Mouse (Mus musculus): ENCODE data around the gene Lrrc8c. TPM values are rescaled to one million over a fixed set of nuclear protein-coding genes. Genes with fewer than 3 reads are reported as not detected.
A peak's percentile ranks its signal among the peaks of the same experiment; 100 is the strongest.

The Lrrc8c gene
- polyA plus RNA-seq, 1 experiment from 2014 or later, result 14.3 TPM

- H3K4me3 ChIP-seq (ENCODE audit: low read length), result no peak overlapping the region
- no peak for ATAC-seq (ENCODE audit: low FRiP score, low TSS enrichment)
- peaks cover 3% of the 10 kb centered on the region; the same call in 1 of the 2 replicates for H3K9me3 ChIP-seq (ENCODE audit: low read length)
- no peaks in the 10 kb centered on the region for H3K36me3 ChIP-seq (ENCODE audit: insufficient read depth, low read length)
- WGBS, result 73% methylated on average over 1 of the region's 1 CpGs
- peaks cover 14% of the 10 kb centered on the region; the same call in 1 of the 2 replicates for H3K4me1 ChIP-seq (ENCODE audit: insufficient read depth, low read length)
- H3K27ac ChIP-seq (ENCODE audit: low read length), result no peak overlapping the region
- no peak overlapping the region for H3K9ac ChIP-seq (replicated peaks; ENCODE audit: low read length)
- no peaks in the 10 kb centered on the region; the same call in 1 of the 2 replicates for H3K27me3 ChIP-seq (ENCODE audit: insufficient read depth, low read length)
- no peak overlapping the region for H3K4me2 ChIP-seq (replicated peaks; ENCODE audit: low read depth, low read length)
These were observed 19.8 kb upstream of the Lrrc8c start for GRCm38 (mm10) chr5:105499396-105499795.

DNA sequence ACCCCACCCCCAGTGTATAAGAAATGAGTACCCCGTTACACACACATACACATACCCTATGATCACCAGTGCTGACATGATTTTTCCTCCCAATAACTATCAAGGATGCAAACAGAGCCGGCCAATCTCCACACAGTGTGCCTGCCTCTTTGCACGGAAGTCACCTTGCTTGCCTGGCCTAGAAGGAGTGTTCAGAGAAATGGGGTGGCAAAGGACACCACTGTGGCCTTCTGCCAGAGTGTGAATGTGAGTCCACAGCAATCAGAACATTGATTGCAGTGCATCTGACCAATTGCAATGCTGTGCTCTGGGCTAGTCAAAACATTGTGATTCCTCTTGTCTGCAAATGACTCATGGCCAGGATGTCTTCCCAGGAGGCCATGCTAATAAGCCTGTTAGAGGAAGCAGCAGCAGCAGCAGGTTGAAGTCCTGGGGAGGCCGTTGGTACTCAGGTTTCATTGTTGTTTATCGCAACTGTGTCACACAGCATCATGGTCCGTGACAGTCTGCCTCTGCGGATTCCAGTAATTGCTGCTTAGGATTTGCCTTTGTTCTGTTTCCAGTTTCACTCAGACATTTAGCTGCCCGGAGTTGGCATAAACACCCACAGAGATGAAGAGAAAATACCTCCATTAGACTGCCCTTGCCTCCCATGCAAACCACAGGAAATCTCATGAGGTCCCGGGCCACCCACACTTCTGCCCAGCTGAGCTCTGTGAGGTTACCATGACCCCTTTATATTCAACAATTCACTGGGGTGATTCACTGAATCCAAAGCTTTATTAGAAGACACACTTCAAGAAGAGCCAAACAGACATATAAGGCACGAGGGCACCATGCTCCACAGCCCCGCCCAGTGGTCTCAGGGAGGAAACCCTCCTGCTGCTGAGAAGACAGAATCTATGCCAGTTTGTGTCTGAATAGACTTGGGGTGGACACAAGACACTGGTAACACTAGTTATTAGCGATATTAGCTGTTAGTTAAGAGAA, 18.8 kb upstream of the Lrrc8c start:
- H3K4me3 ChIP-seq (ENCODE audit: low read length), result no peak overlapping the region
- no peak overlapping the region for H3K4me2 ChIP-seq (replicated peaks; ENCODE audit: low read depth, low read length)
- no peak overlapping the region for H3K27ac ChIP-seq (ENCODE audit: low read length)
- H3K9ac ChIP-seq (replicated peaks; ENCODE audit: low read length), result no peak overlapping the region
- H3K4me1 ChIP-seq (ENCODE audit: insufficient read depth, low read length), result peaks cover 5% of the 10 kb centered on the region; the same call in 1 of the 2 replicates
- ATAC-seq (ENCODE audit: low FRiP score, low TSS enrichment), result no peak
- H3K27me3 ChIP-seq (ENCODE audit: insufficient read depth, low read length), result no peaks in the 10 kb centered on the region; the same call in 1 of the 2 replicates
- no peaks in the 10 kb centered on the region for H3K36me3 ChIP-seq (ENCODE audit: insufficient read depth, low read length)
- peaks cover 3% of the 10 kb centered on the region; the same call in 1 of the 2 replicates for H3K9me3 ChIP-seq (ENCODE audit: low read length)
- WGBS, result 52% methylated on average over 12 of the region's 12 CpGs

DNA sequence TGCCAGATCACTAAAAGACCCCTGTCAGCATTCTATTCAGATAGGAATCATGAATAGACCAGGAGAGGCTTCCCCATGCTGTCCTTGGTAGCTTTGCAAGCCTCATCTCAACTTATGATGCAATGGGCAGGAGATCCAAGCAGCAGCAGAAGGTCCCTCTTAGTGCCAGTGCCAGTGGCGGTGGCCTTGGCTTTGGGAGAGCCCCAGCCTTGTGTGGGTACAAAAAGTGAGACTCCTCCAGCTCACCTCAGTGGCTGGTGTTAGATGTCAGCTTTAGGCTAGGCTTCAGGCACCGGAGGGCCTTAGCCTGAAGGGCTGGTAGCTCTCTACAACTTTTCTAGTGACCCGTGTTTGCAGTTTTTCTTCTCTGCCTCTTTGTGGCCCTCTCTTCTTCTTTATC, 18.1 kb upstream of the Lrrc8c start:
- Histone ChIP-seq H3K4me3 (ENCODE audit: low read length) (no peak overlapping the region), H3K9ac (replicated peaks; ENCODE audit: low read length) (no peak overlapping the region), H3K4me2 (replicated peaks; ENCODE audit: low read depth, low read length) (no peak overlapping the region), H3K36me3 (ENCODE audit: insufficient read depth, low read length) (no peaks in the 10 kb centered on the region), H3K27me3 (ENCODE audit: insufficient read depth, low read length) (no peaks in the 10 kb centered on the region; the same call in 1 of the 2 replicates), H3K27ac (ENCODE audit: low read length) (no peak overlapping the region), H3K9me3 (ENCODE audit: low read length) (peaks cover 3% of the 10 kb centered on the region; the same call in 1 of the 2 replicates), H3K4me1 (ENCODE audit: insufficient read depth, low read length) (no peaks in the 10 kb centered on the region)
- no peak for ATAC-seq (ENCODE audit: low FRiP score, low TSS enrichment)
- WGBS, result 79% methylated on average over 3 of the region's 3 CpGs

- no peaks in the 10 kb centered on the region for H3K36me3 ChIP-seq (ENCODE audit: insufficient read depth, low read length)
- 94% methylated on average over 6 of the region's 6 CpGs for WGBS
- no peaks in the 10 kb centered on the region for H3K4me1 ChIP-seq (ENCODE audit: insufficient read depth, low read length)
- H3K4me2 ChIP-seq (replicated peaks; ENCODE audit: low read depth, low read length), result no peak overlapping the region
- no peak overlapping the region for H3K9ac ChIP-seq (replicated peaks; ENCODE audit: low read length)
- no peaks in the 10 kb centered on the region for H3K27me3 ChIP-seq (ENCODE audit: insufficient read depth, low read length)
- no peak overlapping the region for H3K4me3 ChIP-seq (ENCODE audit: low read length)
- no peak overlapping the region for H3K27ac ChIP-seq (ENCODE audit: low read length)
- no peaks in the 10 kb centered on the region for H3K9me3 ChIP-seq (ENCODE audit: low read length)
- ATAC-seq (ENCODE audit: low FRiP score, low TSS enrichment), result no peak
These were observed 10.4 kb upstream of the Lrrc8c start for GRCm38 (mm10) chr5:105508813-105509212.

DNA sequence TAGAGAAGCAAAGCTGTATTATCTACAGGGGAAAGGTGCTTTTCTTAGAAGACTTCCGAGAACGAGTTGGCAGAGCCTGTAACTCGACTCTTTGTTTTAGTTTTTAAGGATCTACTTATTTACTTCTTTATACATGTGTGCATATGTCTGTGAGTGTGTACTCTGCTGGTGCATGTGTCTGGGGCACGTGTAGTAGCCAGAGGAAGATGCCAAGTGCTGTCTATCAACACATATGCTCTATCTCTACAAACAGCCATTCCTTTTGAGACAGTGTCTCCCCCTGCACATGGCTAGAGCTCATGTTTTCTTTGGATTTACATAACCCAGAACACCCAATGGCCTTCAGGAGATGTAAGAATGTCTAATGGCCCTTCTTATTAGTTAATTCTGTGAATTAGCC, 6.9 kb upstream of the Lrrc8c start:
- WGBS, result 53% methylated on average over 4 of the region's 4 CpGs
- H3K4me2 ChIP-seq (replicated peaks; ENCODE audit: low read depth, low read length), result no peak overlapping the region

DNA sequence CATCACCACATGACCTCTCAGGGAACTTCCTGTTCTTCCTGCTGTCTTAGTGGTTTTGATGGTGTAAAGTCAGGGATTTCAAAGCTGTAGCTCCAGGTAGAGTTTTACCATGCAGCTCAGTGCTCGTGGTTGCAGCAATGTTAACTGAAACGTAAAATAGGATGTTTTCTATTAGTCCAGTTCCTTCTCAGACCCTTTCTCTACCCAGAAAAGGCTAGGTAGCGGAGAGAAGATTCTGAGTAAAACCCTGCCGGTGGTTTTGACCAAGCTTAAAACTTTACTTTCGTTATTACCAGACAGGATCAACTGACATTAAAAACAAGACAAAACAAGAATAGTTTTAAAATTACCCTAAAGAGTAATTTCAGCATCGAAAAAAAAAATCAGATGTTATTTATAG, 3.7 kb upstream of the Lrrc8c start:
- Histone ChIP-seq H3K36me3 (ENCODE audit: insufficient read depth, low read length) (no peaks in the 10 kb centered on the region), H3K4me3 (ENCODE audit: low read length) (no peak overlapping the region), H3K4me2 (replicated peaks; ENCODE audit: low read depth, low read length) (no peak overlapping the region), H3K27ac (ENCODE audit: low read length) (no peak overlapping the region), H3K27me3 (ENCODE audit: insufficient read depth, low read length) (no peaks in the 10 kb centered on the region), H3K9ac (replicated peaks; ENCODE audit: low read length) (no peak overlapping the region), H3K4me1 (ENCODE audit: insufficient read depth, low read length) (peaks cover 15% of the 10 kb centered on the region), H3K9me3 (ENCODE audit: low read length) (no peaks in the 10 kb centered on the region)
- 67% methylated on average over 6 of the region's 6 CpGs for WGBS
- ATAC-seq (ENCODE audit: low FRiP score, low TSS enrichment), result no peak

More for the DNA sequence above, 6.9 kb upstream of the Lrrc8c start:
- Histone ChIP-seq H3K9ac (replicated peaks; ENCODE audit: low read length) (no peak overlapping the region), H3K4me1 (ENCODE audit: insufficient read depth, low read length) (peaks cover 3% of the 10 kb centered on the region; the same call in 1 of the 2 replicates), H3K36me3 (ENCODE audit: insufficient read depth, low read length) (no peaks in the 10 kb centered on the region), H3K4me3 (ENCODE audit: low read length) (no peak overlapping the region), H3K27ac (ENCODE audit: low read length) (no peak overlapping the region), H3K9me3 (ENCODE audit: low read length) (no peaks in the 10 kb centered on the region), H3K27me3 (ENCODE audit: insufficient read depth, low read length) (no peaks in the 10 kb centered on the region)
- no peak for ATAC-seq (ENCODE audit: low FRiP score, low TSS enrichment)

DNA sequence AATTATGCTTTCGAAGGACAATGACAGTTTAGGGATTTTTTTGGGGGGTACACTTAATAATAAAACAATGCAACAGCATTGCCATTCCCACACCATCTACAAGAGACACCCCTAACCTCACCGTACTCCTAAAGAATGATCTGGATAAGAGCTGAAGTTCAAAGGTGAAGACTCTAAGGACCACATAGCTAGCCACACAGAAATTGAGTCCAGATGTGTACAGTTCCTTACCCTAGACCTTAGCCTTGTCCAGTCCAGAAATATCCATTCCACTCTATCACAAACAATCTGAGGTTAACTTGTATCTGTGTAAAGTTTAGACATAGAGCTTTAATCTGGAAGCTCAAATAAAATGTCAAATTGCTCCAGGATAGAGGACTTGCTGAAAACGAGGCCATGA, 2.9 kb upstream of the Lrrc8c start:
- no peak overlapping the region for H3K4me3 ChIP-seq (ENCODE audit: low read length)
- no peaks in the 10 kb centered on the region for H3K9me3 ChIP-seq (ENCODE audit: low read length)
- H3K27ac ChIP-seq (ENCODE audit: low read length), result no peak overlapping the region
- H3K27me3 ChIP-seq (ENCODE audit: insufficient read depth, low read length), result no peaks in the 10 kb centered on the region
- H3K4me1 ChIP-seq (ENCODE audit: insufficient read depth, low read length), result peaks cover 15% of the 10 kb centered on the region
- no peak for ATAC-seq (ENCODE audit: low FRiP score, low TSS enrichment)
- no peak overlapping the region for H3K4me2 ChIP-seq (replicated peaks; ENCODE audit: low read depth, low read length)
- WGBS, result 55% methylated on average over 3 of the region's 3 CpGs
- no peaks in the 10 kb centered on the region for H3K36me3 ChIP-seq (ENCODE audit: insufficient read depth, low read length)
- no peak overlapping the region for H3K9ac ChIP-seq (replicated peaks; ENCODE audit: low read length)

- no peak for ATAC-seq (ENCODE audit: low FRiP score, low TSS enrichment)
- H3K27ac ChIP-seq (ENCODE audit: low read length), result peak overlapping the region; percentile 82; the same call in 1 of the 2 replicates
- peak overlapping the region; percentile 62 for H3K4me3 ChIP-seq (ENCODE audit: low read length)
- H3K27me3 ChIP-seq (ENCODE audit: insufficient read depth, low read length), result no peaks in the 10 kb centered on the region
- H3K4me2 ChIP-seq (replicated peaks; ENCODE audit: low read depth, low read length), result peak overlapping the region; percentile 98
- H3K9ac ChIP-seq (replicated peaks; ENCODE audit: low read length), result peak overlapping the region; percentile 71
- peaks cover 15% of the 10 kb centered on the region for H3K4me1 ChIP-seq (ENCODE audit: insufficient read depth, low read length)
- no peaks in the 10 kb centered on the region for H3K9me3 ChIP-seq (ENCODE audit: low read length)
- no peaks in the 10 kb centered on the region for H3K36me3 ChIP-seq (ENCODE audit: insufficient read depth, low read length)
- 16% methylated on average over 7 of the region's 7 CpGs for WGBS
These were observed 1.1 kb upstream of the Lrrc8c start for GRCm38 (mm10) chr5:105517992-105518625.

GRCm38 (mm10) chr5:105518626-105519095, 527 bp upstream of the Lrrc8c start:
- ATAC-seq (ENCODE audit: low FRiP score, low TSS enrichment), result peak; percentile 37
- H3K9me3 ChIP-seq (ENCODE audit: low read length), result no peaks in the 10 kb centered on the region
- no peaks in the 10 kb centered on the region for H3K36me3 ChIP-seq (ENCODE audit: insufficient read depth, low read length)
- peak overlapping the region; percentile 98 for H3K4me2 ChIP-seq (replicated peaks; ENCODE audit: low read depth, low read length)
- H3K4me3 ChIP-seq (ENCODE audit: low read length), result peak overlapping the region; percentile 62
- peak overlapping the region; percentile 82 for H3K27ac ChIP-seq (ENCODE audit: low read length)
- H3K9ac ChIP-seq (replicated peaks; ENCODE audit: low read length), result peak overlapping the region; percentile 71
- under 1% methylated on average over 16 of the region's 16 CpGs for WGBS
- H3K27me3 ChIP-seq (ENCODE audit: insufficient read depth, low read length), result no peaks in the 10 kb centered on the region
- H3K4me1 ChIP-seq (ENCODE audit: insufficient read depth, low read length), result peaks cover 20% of the 10 kb centered on the region
